Mouse (Mus musculus) hindbrain, embryonic 10.5 days (tissue): ENCODE measurements at regions not wholly inside any gene's neighbourhood (a gene's known extent, or its start where the extent isn't known, plus 50 kb on each side); places are given as distances from the start of the nearest gene placed in this dataset.

ENCODE experiments used
- DNase-seq: peaks from one replicate; pipeline ENCODE4 v3.0.0-alpha.2; 2017; ENCODE audit warnings: low spot score
- H3K27ac ChIP-seq: fragments of 300-500 bp; sonication (generic); 2 replicates; pipeline ENCODE4 v1.5.1; 2016; ENCODE audit warnings: mild to moderate bottlenecking, moderate library complexity
- H3K27me3 ChIP-seq: fragments of 300-500 bp; sonication (generic); 2 replicates; pipeline ENCODE4 v1.6.1; 2016; ENCODE audit warnings: mild to moderate bottlenecking; ENCODE audit not compliant: poor library complexity, insufficient read depth, severe bottlenecking
- H3K36me3 ChIP-seq: fragments of 300-500 bp; sonication (generic); 2 replicates; pipeline ENCODE4 v1.6.1; 2016; ENCODE audit warnings: mild to moderate bottlenecking, moderate library complexity
- H3K4me1 ChIP-seq: fragments of 300-500 bp; sonication (generic); replicated peaks from 2 replicates; pipeline ENCODE4 v1.6.1; 2016; ENCODE audit warnings: mild to moderate bottlenecking
- H3K4me3 ChIP-seq: fragments of 300-500 bp; sonication (generic); 2 replicates; pipeline ENCODE4 v1.5.1; 2016; ENCODE audit warnings: mild to moderate bottlenecking, moderate library complexity
- H3K9me3 ChIP-seq: fragments of 300-500 bp; sonication (generic); 2 replicates; pipeline ENCODE4 v1.6.1; 2016; ENCODE audit warnings: mild to moderate bottlenecking, moderate library complexity
- WGBS: fragments of 180-500 bp; shearing (Covaris S2); methylation state at CpG from one replicate; pipeline ENCODE4 v1.1.7; 2016; 5-methylcytosine and 5-hydroxymethylcytosine counted together

DNA sequence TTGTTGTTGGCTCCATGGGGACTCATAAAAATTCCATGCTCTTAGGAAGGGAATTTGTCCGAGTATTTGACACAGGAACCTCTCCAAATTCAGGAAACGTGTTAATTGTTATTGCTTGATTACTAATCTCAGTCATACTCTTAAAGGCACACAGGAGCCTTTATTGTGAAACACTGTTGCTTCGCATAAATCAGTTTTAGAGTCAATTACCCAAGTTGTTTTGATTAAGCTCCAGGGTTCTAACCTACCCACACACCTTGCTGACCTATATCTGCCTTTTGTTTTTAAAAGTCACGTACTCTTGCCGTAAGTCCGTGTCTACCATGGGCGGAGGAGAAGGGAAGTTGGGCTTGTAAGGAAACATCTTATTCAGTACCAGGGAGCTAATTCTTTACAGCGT lies 89.6 kb upstream of the Cxadr start:
- Histone ChIP-seq H3K36me3 (no peaks in the 10 kb centered on the region), H3K4me3 (no peak overlapping the region), H3K9me3 (no peaks in the 10 kb centered on the region), H3K4me1 (no peaks in the 10 kb centered on the region), H3K27me3 (no peaks in the 10 kb centered on the region), H3K27ac (no peak overlapping the region)
- WGBS, result 84% methylated on average over 8 of the region's 8 CpGs
- DNase-seq, result no peak

GRCm38 (mm10) chr16:78208321-78208720 lies 93.0 kb upstream of the Cxadr start:
- Histone ChIP-seq H3K4me1 (no peaks in the 10 kb centered on the region), H3K27ac (no peak overlapping the region), H3K36me3 (no peaks in the 10 kb centered on the region), H3K4me3 (no peak overlapping the region), H3K27me3 (no peaks in the 10 kb centered on the region), H3K9me3 (no peaks in the 10 kb centered on the region)
- DNase-seq, result no peak
- WGBS, result 90% methylated on average over 5 of the region's 5 CpGs

DNA sequence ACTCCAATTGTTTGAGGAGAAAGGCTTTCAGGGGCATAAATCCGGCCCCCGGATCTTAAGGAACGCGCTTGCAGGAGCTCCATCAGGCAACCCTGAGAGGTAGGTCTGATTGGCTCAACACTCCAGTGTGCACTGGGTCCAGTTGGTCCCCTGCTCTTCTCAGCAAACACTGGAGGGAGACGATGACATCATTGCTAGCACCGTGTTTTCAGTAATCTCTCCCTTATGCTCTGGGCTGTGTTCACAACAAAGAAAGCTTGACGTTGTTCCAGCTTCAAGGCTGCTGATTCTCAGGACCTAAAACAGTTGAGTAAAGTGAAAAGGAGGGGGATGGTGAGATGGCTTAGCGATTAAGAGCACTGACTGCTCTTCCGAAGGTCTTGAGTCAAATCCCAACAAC lies 97.0 kb upstream of the Cxadr start:
- 87% methylated on average over 9 of the region's 9 CpGs for WGBS
- H3K4me1 ChIP-seq, result no peaks in the 10 kb centered on the region
- DNase-seq, result no peak
- H3K36me3 ChIP-seq, result no peaks in the 10 kb centered on the region
- H3K27me3 ChIP-seq, result no peaks in the 10 kb centered on the region
- no peak overlapping the region for H3K4me3 ChIP-seq
- no peaks in the 10 kb centered on the region for H3K9me3 ChIP-seq
- H3K27ac ChIP-seq, result no peak overlapping the region

DNA sequence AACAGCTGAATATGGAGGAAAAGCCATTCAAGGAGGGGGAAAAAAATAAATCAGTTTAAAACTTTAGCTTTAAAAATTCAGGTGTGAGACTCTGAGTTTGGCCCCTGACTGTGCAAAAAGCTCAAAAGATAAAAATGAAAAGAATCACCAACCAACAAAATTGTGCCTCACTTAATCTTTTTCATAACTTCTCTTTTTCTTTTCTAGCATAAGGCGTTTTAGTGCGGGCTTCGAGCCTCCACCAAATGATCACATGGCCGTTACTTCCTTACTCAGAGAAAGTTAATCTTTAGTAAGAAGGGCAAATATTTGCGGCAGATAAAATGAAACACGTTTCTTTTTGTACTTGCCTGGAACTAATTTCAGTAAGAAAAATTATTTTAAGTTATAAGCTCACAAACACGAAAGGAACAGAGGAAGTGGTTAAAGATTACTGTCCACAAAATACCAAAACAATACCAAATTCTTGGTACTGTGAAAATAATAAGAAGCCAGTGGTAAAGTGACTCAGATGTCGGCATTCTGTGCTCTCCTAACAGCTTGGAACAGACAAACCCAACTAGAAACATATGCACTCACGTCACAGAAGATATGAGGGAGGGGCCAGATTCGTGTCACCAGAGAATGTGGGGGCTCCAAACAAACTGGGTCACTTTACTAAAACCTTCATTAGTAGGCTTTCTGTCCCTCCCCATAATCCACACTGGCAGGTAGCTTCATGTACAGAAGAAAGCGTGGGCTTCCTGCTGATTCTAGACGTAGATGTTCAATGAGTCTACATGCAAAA lies 101.1 kb upstream of the Cxadr start:
- WGBS, result 87% methylated on average over 12 of the region's 12 CpGs
- no peaks in the 10 kb centered on the region for H3K4me1 ChIP-seq
- H3K27me3 ChIP-seq, result no peaks in the 10 kb centered on the region
- no peaks in the 10 kb centered on the region for H3K9me3 ChIP-seq
- no peak overlapping the region for H3K27ac ChIP-seq
- no peaks in the 10 kb centered on the region for H3K36me3 ChIP-seq
- no peak overlapping the region for H3K4me3 ChIP-seq
- no peak for DNase-seq

- Histone ChIP-seq H3K9me3 (no peaks in the 10 kb centered on the region), H3K4me3 (no peak overlapping the region), H3K36me3 (no peaks in the 10 kb centered on the region), H3K27ac (no peak overlapping the region), H3K27me3 (no peaks in the 10 kb centered on the region), H3K4me1 (no peaks in the 10 kb centered on the region)
- WGBS, result 82% methylated on average over 10 of the region's 10 CpGs
- DNase-seq, result no peak
These were observed 102.0 kb upstream of the Cxadr start for GRCm38 (mm10) chr16:78199252-78199651.

DNA sequence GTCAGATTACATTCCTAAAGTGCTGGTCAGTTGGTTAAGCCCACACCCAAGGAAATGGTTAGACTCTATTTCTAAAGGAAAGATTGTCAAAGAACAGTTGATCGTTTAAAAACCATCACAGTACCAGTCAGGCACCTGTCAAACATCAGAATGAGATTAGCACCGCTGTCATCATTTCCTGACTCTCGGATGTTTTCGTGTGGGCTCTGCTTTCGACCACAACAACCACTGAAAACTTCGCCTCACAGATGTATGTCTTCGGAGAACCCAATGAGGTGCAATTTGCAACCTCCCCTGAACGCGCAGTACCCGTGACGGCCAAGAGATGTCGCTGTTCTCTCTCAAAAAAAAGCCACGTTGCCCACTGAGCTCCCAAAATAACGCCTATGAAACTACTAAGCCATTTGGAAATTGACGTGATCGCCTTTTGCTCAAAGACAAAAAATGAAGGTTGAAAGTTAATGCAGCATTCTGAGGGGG lies 102.6 kb upstream of the Cxadr start:
- H3K4me1 ChIP-seq, result no peaks in the 10 kb centered on the region
- WGBS, result 11% methylated on average over 16 of the region's 16 CpGs
- H3K4me3 ChIP-seq, result no peak overlapping the region
- peak; percentile 79 for DNase-seq
- no peaks in the 10 kb centered on the region for H3K27me3 ChIP-seq
- no peak overlapping the region for H3K27ac ChIP-seq
- no peaks in the 10 kb centered on the region for H3K9me3 ChIP-seq
- no peaks in the 10 kb centered on the region for H3K36me3 ChIP-seq

- Histone ChIP-seq H3K9me3 (no peaks in the 10 kb centered on the region), H3K4me1 (no peaks in the 10 kb centered on the region)
These were observed 103.9 kb upstream of the Cxadr start for GRCm38 (mm10) chr16:78197252-78197896.

GRCm38 (mm10) chr16:78170627-78171605 lies 130.4 kb upstream of the Cxadr start:
- Histone ChIP-seq H3K27ac (no peak overlapping the region), H3K36me3 (no peaks in the 10 kb centered on the region), H3K9me3 (no peaks in the 10 kb centered on the region), H3K4me3 (no peak overlapping the region), H3K4me1 (no peaks in the 10 kb centered on the region), H3K27me3 (no peaks in the 10 kb centered on the region)
- no peak for DNase-seq
- 82% methylated on average over 9 of the region's 9 CpGs for WGBS

More at GRCm38 (mm10) chr16:78197252-78197896, 103.9 kb upstream of the Cxadr start:
- Histone ChIP-seq H3K36me3 (no peaks in the 10 kb centered on the region), H3K27me3 (no peaks in the 10 kb centered on the region), H3K27ac (no peak overlapping the region), H3K4me3 (no peak overlapping the region)
- 18% methylated on average over 10 of the region's 10 CpGs for WGBS
- DNase-seq, result peak; percentile 83

- no peak overlapping the region for H3K27ac ChIP-seq
- H3K9me3 ChIP-seq, result no peaks in the 10 kb centered on the region
- H3K4me3 ChIP-seq, result no peak overlapping the region
- H3K27me3 ChIP-seq, result no peaks in the 10 kb centered on the region
- H3K36me3 ChIP-seq, result no peaks in the 10 kb centered on the region
- no peaks in the 10 kb centered on the region for H3K4me1 ChIP-seq
- WGBS, result 76% methylated on average over 3 of the region's 3 CpGs
- DNase-seq, result no peak
These were observed 144.4 kb upstream of the Cxadr start for GRCm38 (mm10) chr16:78156876-78157232.

DNA sequence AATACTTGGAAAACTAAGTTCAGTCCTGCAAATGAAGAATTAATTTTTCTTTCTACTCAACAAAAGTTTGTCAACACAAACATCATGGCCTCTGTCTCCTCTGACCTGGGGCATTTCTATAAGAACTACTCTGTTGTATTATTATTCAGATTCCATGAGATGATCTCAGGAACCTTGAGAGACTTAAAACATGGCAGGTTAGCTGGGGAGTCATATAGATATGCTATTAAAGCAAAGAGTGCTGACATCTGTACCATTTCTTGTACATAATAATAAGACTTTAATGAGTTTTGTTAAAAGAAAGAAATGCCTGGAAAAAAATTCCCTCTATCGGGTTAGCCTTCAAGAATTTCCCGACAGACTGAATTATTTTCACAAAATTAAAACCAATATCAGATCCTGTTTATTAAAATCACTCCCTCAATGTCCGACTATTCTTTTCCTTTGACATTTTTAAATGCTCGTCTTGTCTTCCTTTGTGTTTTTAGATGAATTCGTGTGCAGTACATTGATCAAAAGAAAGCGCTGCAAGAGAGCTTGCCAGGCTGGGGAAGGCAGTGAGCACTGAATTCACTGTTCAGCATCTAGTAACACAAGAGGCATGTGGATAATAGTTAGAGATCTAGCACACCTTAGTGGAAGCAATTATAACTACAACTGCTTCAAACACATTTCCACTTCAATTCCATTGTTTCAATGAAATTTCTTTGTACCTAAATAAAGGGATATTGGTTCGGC lies 145.0 kb upstream of the Cxadr start:
- Histone ChIP-seq H3K27ac (no peak overlapping the region), H3K9me3 (no peaks in the 10 kb centered on the region), H3K27me3 (no peaks in the 10 kb centered on the region), H3K36me3 (no peaks in the 10 kb centered on the region), H3K4me1 (no peaks in the 10 kb centered on the region), H3K4me3 (no peak overlapping the region)
- peak; percentile 15 for DNase-seq
- 51% methylated on average over 7 of the region's 7 CpGs for WGBS

GRCm38 (mm10) chr16:78153899-78154605 lies 147.2 kb upstream of the Cxadr start:
- Histone ChIP-seq H3K27me3 (no peaks in the 10 kb centered on the region), H3K9me3 (no peaks in the 10 kb centered on the region), H3K4me3 (no peak overlapping the region), H3K4me1 (no peaks in the 10 kb centered on the region), H3K36me3 (no peaks in the 10 kb centered on the region), H3K27ac (no peak overlapping the region)
- WGBS, result 83% methylated on average over 2 of the region's 2 CpGs
- no peak for DNase-seq

DNA sequence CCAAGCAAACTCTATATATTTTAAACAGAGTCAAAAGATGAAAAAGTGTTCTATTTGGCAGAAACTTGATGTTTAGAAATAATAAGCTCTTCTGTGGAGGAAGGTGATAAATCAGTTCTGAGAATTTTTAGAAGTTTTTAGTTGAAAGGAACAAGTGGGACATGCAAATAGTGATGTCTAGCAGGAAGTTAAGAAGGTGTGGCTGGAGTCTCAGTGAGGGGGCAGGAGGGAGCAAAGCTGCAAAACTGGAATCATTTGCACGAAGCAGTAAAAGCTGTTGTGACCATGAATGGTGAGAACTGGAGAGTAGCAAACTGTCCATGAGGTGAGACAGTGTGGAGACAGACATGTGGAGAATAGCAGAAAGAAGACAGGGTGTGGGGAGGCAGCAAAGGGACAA lies 157.1 kb upstream of the Cxadr start:
- H3K4me1 ChIP-seq, result no peaks in the 10 kb centered on the region
- H3K27me3 ChIP-seq, result no peaks in the 10 kb centered on the region
- H3K9me3 ChIP-seq, result no peaks in the 10 kb centered on the region
- H3K36me3 ChIP-seq, result no peaks in the 10 kb centered on the region
- H3K27ac ChIP-seq, result no peak overlapping the region
- 89% methylated on average over 1 of the region's 1 CpGs for WGBS
- no peak for DNase-seq
- no peak overlapping the region for H3K4me3 ChIP-seq
